Mouse (Mus musculus) intestine, embryonic 15.5 days (tissue): ENCODE measurements around the gene Shq1. TPM values are rescaled to one million over a fixed set of nuclear protein-coding genes. Genes with fewer than 3 reads are reported as not detected.
A peak's percentile ranks its signal among the peaks of the same experiment; 100 is the strongest.

Experiments used
- ATAC-seq: fragments of 200-750 bp; cut with Nextera tagmentation; 2 replicates; pipeline ENCODE4 v1.8.0; 2017; ENCODE audit warnings: moderate TSS enrichment, moderate library complexity
- H3K27ac ChIP-seq: fragments of 300-500 bp; sonication (generic); 2 replicates; pipeline ENCODE4 v1.5.1; 2015; ENCODE audit warnings: mild to moderate bottlenecking, inconsistent platforms
- H3K27me3 ChIP-seq: fragments of 300-500 bp; sonication (generic); replicated peaks from 2 replicates; pipeline ENCODE4 v1.6.1; 2015; ENCODE audit warnings: inconsistent platforms
- H3K36me3 ChIP-seq: fragments of 300-500 bp; sonication (generic); 2 replicates; pipeline ENCODE4 v1.6.1; 2015; ENCODE audit warnings: inconsistent platforms
- H3K4me1 ChIP-seq: fragments of 300-500 bp; sonication (generic); replicated peaks from 2 replicates; pipeline ENCODE4 v1.6.1; 2015; ENCODE audit warnings: inconsistent platforms
- H3K4me2 ChIP-seq: fragments of 300-500 bp; sonication (generic); replicated peaks from 2 replicates; pipeline ENCODE4 v1.6.1; 2015; ENCODE audit warnings: mild to moderate bottlenecking, inconsistent platforms
- H3K4me3 ChIP-seq: fragments of 300-500 bp; sonication (generic); replicated peaks from 2 replicates; pipeline ENCODE4 v1.5.1; 2015; ENCODE audit warnings: inconsistent platforms
- H3K9ac ChIP-seq: fragments of 300-500 bp; sonication (generic); 2 replicates; pipeline ENCODE4 v1.6.1; 2015; ENCODE audit warnings: inconsistent platforms
- H3K9me3 ChIP-seq: fragments of 300-500 bp; sonication (generic); 2 replicates; pipeline ENCODE4 v1.6.1; 2016; ENCODE audit warnings: inconsistent platforms
- WGBS: fragments of 180-500 bp; shearing (Covaris S2); methylation state at CpG from one replicate; pipeline ENCODE4 v1.1.7; 2015; 5-methylcytosine and 5-hydroxymethylcytosine counted together
- polyA plus RNA-seq: library from polyadenylated mRNA; unstranded; fragments of >200 nt; fragmentation: Nextera tagmentation; extraction: Ambion mirVana; gene quantifications from 2 replicates; pipeline ENCODE4 v1.2.1, GENCODE M21; 2015

The Shq1 gene
- polyA plus RNA-seq, 1 experiment from 2014 or later: 18.2 TPM

DNA sequence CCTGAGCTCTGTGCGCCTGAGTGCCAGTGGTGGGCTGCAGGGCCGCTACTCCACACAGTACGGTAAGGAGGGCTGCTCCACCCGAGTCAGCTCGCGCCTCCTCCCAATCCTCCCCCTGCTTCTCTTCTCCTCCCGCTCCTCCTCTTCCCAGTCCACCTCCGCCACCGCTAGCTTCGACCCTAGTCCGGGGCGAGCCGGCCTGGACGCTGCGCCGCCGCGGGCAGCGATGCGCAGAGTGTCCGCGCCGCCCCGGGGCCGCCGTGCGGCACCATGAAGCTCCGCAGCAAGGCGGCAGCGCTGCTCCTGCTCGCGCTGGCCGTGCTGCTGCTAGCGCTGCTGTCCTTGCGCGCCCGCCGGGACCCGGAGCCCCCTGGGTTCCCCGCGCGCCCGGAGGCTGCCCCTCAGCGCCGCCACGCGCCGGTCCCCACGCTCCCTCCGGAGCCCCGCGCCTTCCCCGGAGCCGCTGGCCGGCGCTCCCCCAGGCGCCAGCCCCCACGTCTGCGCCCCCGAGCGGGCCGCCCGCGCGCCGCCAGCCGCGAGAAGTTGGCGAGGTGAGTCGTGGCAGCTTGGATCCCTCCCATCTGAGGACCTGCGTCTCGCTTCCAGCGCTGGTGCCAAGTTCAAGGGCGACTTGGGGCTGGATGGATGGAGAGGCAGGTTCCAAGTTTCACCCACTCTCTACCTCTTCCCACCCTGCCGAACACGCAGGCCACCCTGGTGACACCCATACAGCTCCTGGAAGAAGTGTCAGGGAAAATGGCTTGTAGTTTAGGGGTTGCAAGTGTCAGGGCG lies 33.8 kb upstream of the Shq1 start, which contains the start of gene Gxylt2:
TSS of gene Gxylt2 (plus strand) at position 161 of the 792 bp plus-strand sequence.
- Histone ChIP-seq H3K9me3 (no peaks in the 10 kb centered on the region), H3K4me1 (peaks cover 11% of the 10 kb centered on the region), H3K36me3 (no peaks in the 10 kb centered on the region), H3K27ac (no peak within 1 kb of the TSS), H3K4me2 (peak within 1 kb of the TSS; percentile 98), H3K27me3 (peaks cover 12% of the 10 kb centered on the region), H3K9ac (peak within 1 kb of the TSS; percentile 57), H3K4me3 (peak within 1 kb of the TSS; percentile 64)
- WGBS: under 1% methylated on average over 74 of the region's 77 CpGs
- ATAC-seq: peak; percentile 87

DNA sequence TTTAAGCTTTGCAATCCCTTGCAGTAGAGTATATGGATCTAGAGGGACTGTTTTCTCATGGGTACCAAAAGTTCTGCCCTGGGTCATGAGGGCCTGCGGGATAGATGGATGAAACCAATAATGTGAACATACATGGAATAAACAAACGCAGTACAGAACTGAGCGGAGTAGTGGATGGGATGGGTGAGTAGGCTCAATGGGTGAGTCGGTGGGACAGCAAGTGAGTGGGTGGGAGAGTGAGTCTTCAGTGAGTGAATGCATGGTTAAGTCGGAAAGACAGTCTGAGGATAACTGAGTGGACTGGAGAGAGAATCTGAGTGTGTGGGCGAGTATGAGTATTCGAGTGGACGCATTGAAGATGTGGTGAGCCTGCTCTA lies 33.2 kb upstream of the Shq1 start:
- H3K9me3 ChIP-seq: no peaks in the 10 kb centered on the region
- WGBS: 34% methylated on average over 8 of the region's 8 CpGs
- H3K4me1 ChIP-seq: peaks cover 11% of the 10 kb centered on the region
- peak overlapping the region; percentile 98 for H3K4me2 ChIP-seq
- peaks cover 12% of the 10 kb centered on the region for H3K27me3 ChIP-seq
- H3K4me3 ChIP-seq: peak overlapping the region; percentile 64
- H3K36me3 ChIP-seq: no peaks in the 10 kb centered on the region
- H3K9ac ChIP-seq: peak overlapping the region; percentile 57; the same call in 1 of the 2 replicates
- ATAC-seq: 0 out of 2 replicates have a peak, but pooled peaks have one; percentile 10
- no peak overlapping the region for H3K27ac ChIP-seq

DNA sequence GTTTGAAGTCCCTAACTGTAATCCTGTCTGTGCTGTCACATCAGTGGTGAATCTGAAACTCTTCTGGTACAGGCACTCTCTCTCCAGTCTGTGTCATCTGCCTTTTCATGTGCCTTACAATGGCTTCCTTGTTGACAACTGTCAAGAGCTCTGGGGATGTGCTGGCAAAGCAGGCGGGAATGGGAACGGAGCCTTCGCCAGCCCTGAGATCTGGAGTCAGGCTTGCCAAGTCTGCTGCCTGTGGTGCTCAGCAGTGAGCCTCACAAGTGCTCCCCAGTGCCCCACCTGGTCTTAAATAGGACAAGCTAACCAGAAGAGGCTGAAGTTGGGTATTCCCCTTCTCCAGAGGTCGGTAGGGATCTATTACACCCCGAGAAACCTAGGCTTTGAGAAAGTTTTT lies 29.8 kb upstream of the Shq1 start:
- no peak for ATAC-seq
- no peaks in the 10 kb centered on the region for H3K9me3 ChIP-seq
- peaks cover 8% of the 10 kb centered on the region for H3K4me1 ChIP-seq
- H3K4me3 ChIP-seq: no peak overlapping the region
- H3K9ac ChIP-seq: no peak overlapping the region
- peaks cover 12% of the 10 kb centered on the region for H3K27me3 ChIP-seq
- no peak overlapping the region for H3K27ac ChIP-seq
- H3K36me3 ChIP-seq: no peaks in the 10 kb centered on the region
- H3K4me2 ChIP-seq: no peak overlapping the region
- 72% methylated on average over 5 of the region's 5 CpGs for WGBS

DNA sequence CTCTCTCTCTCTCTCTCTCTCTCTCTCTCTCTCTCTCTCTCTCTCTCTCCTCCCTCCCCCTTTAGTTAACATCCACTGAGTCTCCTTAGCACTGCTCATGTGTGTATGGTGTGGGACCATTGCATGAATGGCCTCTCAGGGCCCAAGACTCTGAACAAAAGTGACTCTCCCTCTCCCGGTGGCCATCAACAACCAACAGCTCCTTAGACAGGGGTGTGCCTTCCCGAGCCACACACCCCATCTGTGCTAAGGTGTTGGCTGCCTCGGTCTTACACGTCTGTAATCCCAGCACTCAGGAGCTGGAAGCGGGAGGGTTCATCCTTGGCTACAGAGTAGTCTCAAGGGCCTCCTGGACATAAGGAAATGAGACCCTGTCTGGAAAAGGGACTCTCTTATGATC lies 29.0 kb upstream of the Shq1 start:
- H3K27me3 ChIP-seq: peaks cover 8% of the 10 kb centered on the region
- 84% methylated on average over 5 of the region's 5 CpGs for WGBS
- no peak for ATAC-seq

DNA sequence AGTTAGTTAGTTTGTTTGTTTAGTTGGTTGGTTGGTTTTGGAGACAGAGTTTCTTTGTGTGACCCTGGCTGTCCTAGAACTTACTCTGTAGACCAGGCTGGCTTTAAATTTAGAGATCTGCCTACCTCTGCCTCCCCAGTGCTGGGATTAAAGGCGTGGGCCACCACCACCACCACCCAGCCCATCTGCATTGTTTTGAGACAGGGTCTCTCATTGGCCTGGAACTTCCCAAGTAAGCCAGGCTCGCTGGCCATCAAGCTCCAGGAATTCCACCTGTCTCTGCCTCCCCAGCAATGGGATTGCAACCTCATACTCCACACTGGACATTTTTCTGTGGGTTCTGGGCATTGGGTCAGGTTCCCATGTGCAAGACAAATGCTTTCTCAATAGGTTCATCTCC lies 15.4 kb upstream of the Shq1 start:
- no peaks in the 10 kb centered on the region for H3K36me3 ChIP-seq
- no peaks in the 10 kb centered on the region for H3K27me3 ChIP-seq
- no peak for ATAC-seq
- no peak overlapping the region for H3K9ac ChIP-seq
- WGBS: 65% methylated on average over 2 of the region's 2 CpGs
- H3K9me3 ChIP-seq: no peaks in the 10 kb centered on the region
- H3K4me3 ChIP-seq: no peak overlapping the region
- no peak overlapping the region for H3K27ac ChIP-seq
- no peaks in the 10 kb centered on the region for H3K4me1 ChIP-seq
- no peak overlapping the region for H3K4me2 ChIP-seq

More for the DNA sequence above, 29.0 kb upstream of the Shq1 start:
- Histone ChIP-seq H3K4me2 (no peak overlapping the region), H3K9ac (no peak overlapping the region), H3K4me3 (no peak overlapping the region), H3K36me3 (no peaks in the 10 kb centered on the region), H3K9me3 (no peaks in the 10 kb centered on the region), H3K4me1 (peaks cover 3% of the 10 kb centered on the region), H3K27ac (no peak overlapping the region)

DNA sequence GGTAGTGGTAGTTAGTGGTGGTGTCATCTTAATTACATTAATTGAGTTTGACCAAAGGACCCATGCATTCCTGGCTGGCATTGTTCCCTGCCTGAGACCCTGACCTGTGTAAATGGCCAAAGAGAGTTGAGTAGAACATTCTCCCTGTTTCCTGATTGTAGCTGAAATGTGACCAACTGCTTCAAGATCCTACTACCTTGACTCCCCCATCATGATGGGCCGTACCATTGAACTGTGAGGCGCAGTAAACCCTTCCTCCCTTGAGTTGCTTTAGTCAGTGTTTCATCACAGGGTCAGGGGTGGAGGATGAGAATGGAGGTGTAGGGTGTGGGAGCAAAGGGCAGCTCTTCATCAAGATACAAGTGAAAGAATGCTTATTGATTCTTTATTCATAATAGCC lies 7.7 kb upstream of the Shq1 start:
- no peaks in the 10 kb centered on the region for H3K27me3 ChIP-seq
- H3K4me3 ChIP-seq: no peak overlapping the region
- no peaks in the 10 kb centered on the region for H3K36me3 ChIP-seq
- no peak for ATAC-seq
- no peak overlapping the region for H3K9ac ChIP-seq
- no peak overlapping the region for H3K27ac ChIP-seq
- no peaks in the 10 kb centered on the region for H3K9me3 ChIP-seq
- H3K4me1 ChIP-seq: no peaks in the 10 kb centered on the region
- H3K4me2 ChIP-seq: no peak overlapping the region
- 90% methylated on average over 2 of the region's 2 CpGs for WGBS

DNA sequence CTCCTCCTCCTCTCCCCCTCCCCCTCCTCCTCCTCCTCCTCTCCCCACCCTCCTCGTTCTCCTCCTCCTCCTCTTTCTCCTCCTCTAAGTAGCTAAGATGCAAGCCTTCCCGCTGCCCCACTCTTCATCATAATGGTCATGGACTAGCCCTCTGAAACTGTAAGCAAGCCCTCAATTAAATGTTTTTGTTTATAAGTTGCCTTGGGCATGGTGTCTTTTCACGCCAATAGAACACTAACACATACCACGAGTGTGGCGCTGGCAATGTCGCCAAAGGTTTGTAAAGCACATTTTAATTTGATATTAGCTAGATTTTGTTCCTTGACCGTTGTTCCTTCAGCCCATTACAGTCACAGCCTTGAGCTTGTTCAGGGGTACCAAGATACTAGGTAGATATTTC lies 5.5 kb upstream of the Shq1 start:
- Histone ChIP-seq H3K4me3 (no peak overlapping the region), H3K9ac (no peak overlapping the region), H3K27ac (no peak overlapping the region), H3K36me3 (no peaks in the 10 kb centered on the region), H3K4me1 (peaks cover 2% of the 10 kb centered on the region; the same call in 1 of the 2 replicates), H3K9me3 (no peaks in the 10 kb centered on the region), H3K4me2 (no peak overlapping the region), H3K27me3 (no peaks in the 10 kb centered on the region)
- 92% methylated on average over 6 of the region's 7 CpGs for WGBS
- ATAC-seq: no peak

DNA sequence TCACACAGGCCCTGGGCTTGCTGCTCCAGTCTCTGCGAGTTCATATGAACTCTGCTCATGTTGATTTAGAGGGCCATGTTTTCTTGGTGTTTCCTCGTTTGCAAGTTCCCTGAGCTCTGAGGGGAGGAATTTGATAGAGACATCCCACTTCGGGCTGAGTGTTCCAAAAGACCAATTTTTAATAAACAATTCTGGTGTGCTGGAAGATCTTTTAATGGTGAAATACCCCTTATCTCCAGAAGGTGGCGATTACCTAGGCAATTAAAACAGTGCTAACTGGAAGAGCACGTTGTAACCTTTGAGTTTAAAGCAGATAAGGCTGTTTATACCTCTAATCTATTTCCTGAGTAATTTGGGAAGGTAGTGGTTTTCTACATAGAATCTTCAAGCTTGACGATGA lies 4.0 kb upstream of the Shq1 start:
- no peaks in the 10 kb centered on the region for H3K27me3 ChIP-seq
- no peaks in the 10 kb centered on the region for H3K36me3 ChIP-seq
- no peaks in the 10 kb centered on the region for H3K9me3 ChIP-seq
- H3K9ac ChIP-seq: no peak overlapping the region
- 15% methylated on average over 6 of the region's 6 CpGs for WGBS
- H3K27ac ChIP-seq: no peak overlapping the region
- H3K4me3 ChIP-seq: no peak overlapping the region
- H3K4me1 ChIP-seq: peaks cover 5% of the 10 kb centered on the region; the same call in 1 of the 2 replicates
- no peak overlapping the region for H3K4me2 ChIP-seq
- ATAC-seq: no peak

DNA sequence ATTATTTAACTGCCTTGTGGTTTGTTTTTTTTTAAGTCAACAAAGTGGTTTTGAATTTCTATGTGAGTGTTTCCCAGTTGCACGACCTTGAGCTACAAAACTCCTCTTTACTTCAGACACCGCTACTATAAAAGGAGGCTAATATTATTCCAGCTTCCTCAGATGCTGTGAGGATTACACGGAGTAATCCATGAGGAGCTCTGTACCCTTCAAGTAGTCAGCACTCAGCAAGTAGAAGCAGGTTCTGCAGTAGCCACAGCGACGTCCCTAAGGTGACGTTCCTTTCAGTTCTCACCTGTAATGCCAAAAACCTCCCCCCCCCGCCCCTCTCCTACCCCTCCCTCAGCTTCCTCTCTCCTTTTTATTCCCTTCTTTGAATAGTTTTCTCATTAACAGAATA lies 444 bp upstream of the Shq1 start:
- no peaks in the 10 kb centered on the region for H3K27me3 ChIP-seq
- H3K27ac ChIP-seq: no peak overlapping the region
- H3K4me2 ChIP-seq: peak overlapping the region; percentile 89
- H3K4me1 ChIP-seq: peaks cover 10% of the 10 kb centered on the region
- peak overlapping the region; percentile 90 for H3K4me3 ChIP-seq
- ATAC-seq: no peak
- no peaks in the 10 kb centered on the region for H3K9me3 ChIP-seq
- no peak overlapping the region for H3K9ac ChIP-seq
- H3K36me3 ChIP-seq: no peaks in the 10 kb centered on the region
- 7% methylated on average over 7 of the region's 7 CpGs for WGBS

DNA sequence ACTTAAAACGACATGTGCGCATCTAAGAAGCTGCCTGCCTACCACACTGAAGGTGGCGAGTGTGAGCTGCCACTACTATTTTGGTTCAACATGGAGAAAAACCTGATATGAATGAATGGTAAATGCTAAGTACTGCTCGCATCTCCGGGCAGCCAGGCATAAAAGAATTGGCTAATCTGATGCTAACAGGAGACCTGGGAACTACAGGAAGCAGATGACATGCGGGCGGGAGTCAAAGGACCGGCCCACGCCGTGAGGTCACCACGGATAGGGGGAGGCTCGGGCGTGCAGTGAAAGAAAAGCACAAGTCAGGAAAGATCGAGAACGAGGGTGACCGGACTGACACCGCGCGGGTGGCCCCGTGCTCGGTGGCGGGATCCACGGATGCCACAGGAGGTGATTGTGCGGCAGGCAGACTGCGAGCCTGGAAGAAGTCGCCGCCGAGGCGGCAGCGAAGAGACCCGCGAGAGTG lies 551 bp downstream of the Shq1 start:
- Histone ChIP-seq H3K9ac (peak overlapping the region; percentile 69), H3K4me1 (peaks cover 10% of the 10 kb centered on the region), H3K4me3 (peak overlapping the region; percentile 90), H3K27me3 (no peaks in the 10 kb centered on the region), H3K36me3 (no peaks in the 10 kb centered on the region), H3K9me3 (no peaks in the 10 kb centered on the region), H3K4me2 (peak overlapping the region; percentile 89), H3K27ac (peak overlapping the region; percentile 41; the same call in 1 of the 2 replicates)
- under 1% methylated on average over 32 of the region's 32 CpGs for WGBS
- peak; percentile 79 for ATAC-seq

DNA sequence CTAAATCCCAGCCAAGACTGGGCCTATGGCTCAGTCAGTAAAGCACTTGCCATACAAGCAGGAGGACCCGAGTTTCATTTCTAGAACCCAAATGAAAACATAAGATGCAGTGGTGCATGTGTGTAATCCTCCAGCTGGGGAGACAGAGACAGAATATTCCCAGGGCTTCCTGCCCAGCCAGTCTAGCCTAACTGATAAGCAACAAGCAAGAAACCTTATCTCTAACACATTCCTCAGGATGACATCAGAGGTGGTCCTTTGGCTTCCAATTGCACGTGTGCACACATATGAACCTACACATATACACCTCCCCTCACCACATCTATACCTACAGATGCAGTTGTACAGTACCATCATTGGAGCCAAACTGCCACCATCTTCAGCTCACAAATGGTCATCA lies 2.1 kb downstream of the Shq1 start:
- H3K4me1 ChIP-seq: peaks cover 10% of the 10 kb centered on the region
- H3K27ac ChIP-seq: no peak overlapping the region
- no peak overlapping the region for H3K9ac ChIP-seq
- 64% methylated on average over 2 of the region's 2 CpGs for WGBS
- ATAC-seq: no peak
- peaks cover 6% of the 10 kb centered on the region; the same call in 1 of the 2 replicates for H3K36me3 ChIP-seq
- H3K27me3 ChIP-seq: no peaks in the 10 kb centered on the region
- no peak overlapping the region for H3K4me2 ChIP-seq
- no peaks in the 10 kb centered on the region for H3K9me3 ChIP-seq
- no peak overlapping the region for H3K4me3 ChIP-seq

DNA sequence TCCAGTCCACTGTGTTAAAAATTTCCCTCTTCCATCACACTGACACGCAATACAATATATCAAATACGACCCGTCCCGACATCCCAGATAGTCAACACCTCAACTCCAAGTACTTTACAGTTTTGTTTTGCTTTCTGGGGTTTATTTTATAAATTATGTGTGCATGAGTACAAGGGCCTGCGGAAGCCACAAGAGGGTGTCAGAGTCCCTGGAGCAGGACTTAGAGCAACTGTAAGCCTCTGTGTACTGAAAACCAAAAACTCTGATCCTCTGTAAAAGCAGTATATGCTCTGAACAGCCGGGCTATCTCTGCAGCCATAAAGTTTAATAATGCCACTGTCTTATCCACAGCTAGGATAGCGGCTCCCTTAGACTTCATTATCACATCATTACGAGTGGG lies 3.3 kb downstream of the Shq1 start:
- H3K9me3 ChIP-seq: no peaks in the 10 kb centered on the region
- WGBS: 78% methylated on average over 8 of the region's 8 CpGs
- H3K27ac ChIP-seq: no peak overlapping the region
- H3K9ac ChIP-seq: no peak overlapping the region
- no peak for ATAC-seq
- no peak overlapping the region for H3K4me3 ChIP-seq
- H3K4me1 ChIP-seq: peaks cover 10% of the 10 kb centered on the region
- H3K27me3 ChIP-seq: no peaks in the 10 kb centered on the region
- peaks cover 12% of the 10 kb centered on the region; the same call in 1 of the 2 replicates for H3K36me3 ChIP-seq
- no peak overlapping the region for H3K4me2 ChIP-seq

DNA sequence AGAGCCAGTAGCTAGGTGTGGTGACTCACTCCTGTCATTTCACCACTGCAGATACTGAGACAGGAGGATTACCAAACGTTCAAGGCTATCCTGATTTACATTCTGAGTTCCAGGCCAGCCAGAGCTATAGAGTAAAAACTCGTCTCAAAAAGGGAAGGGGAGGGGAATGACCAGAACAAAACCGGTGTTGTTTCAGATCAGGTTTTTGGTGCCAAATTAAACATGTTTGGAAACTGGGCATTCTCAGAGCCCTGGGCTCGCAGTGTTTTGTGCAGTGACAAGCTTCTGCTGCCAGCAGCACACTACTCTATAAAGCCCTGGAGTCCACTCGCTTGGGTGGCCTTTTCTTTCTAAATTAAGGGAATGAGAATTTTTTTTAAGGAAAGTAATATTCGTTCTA lies 8.7 kb downstream of the Shq1 start:
- Histone ChIP-seq H3K9ac (no peak overlapping the region), H3K4me2 (no peak overlapping the region), H3K27me3 (no peaks in the 10 kb centered on the region), H3K4me3 (no peak overlapping the region), H3K4me1 (no peaks in the 10 kb centered on the region), H3K27ac (no peak overlapping the region), H3K36me3 (peaks cover 12% of the 10 kb centered on the region; the same call in 1 of the 2 replicates), H3K9me3 (no peaks in the 10 kb centered on the region)
- ATAC-seq: no peak
- 63% methylated on average over 6 of the region's 6 CpGs for WGBS
